Mouse (Mus musculus) duodenum, adult 2 months (tissue): Measurements from ENCODE around the gene Olfr1099. TPM values are rescaled to one million over a fixed set of nuclear protein-coding genes. Genes with fewer than 3 reads are reported as not detected.

Experiments used
- polyA plus RNA-seq: library from polyadenylated mRNA; depleted of rRNA; stranded (reverse); fragments of >200 nt; gene quantifications from 2 replicates; pipeline ENCODE4 v1.2.3, GENCODE M21; 2012; ENCODE audit warnings: low replicate concordance; rRNA removed

Gene Olfr1099
- polyA plus RNA-seq, result not detected in 2 replicates

GRCm38 (mm10) chr2:86960593-86960992 lies at the start of gene Olfr1099:
Gene Olfr1099, minus strand, starts transcription at chr2:86960693.

GRCm38 (mm10) chr2:86998098-86998497 lies 37.6 kb upstream of the Olfr1099 start, which contains the start of gene Olfr1102:
Gene Olfr1102, plus strand, starts transcription at chr2:86998398.

GRCm38 (mm10) chr2:86991121-86991520 lies 30.6 kb upstream of the Olfr1099 start, which contains the start of gene Olfr1101:
Gene Olfr1101, minus strand, starts transcription at chr2:86991221.

GRCm38 (mm10) chr2:86979854-86980253 lies 19.4 kb upstream of the Olfr1099 start, which contains the start of gene Olfr1100:
Gene Olfr1100, minus strand, starts transcription at chr2:86979954.

GRCm38 (mm10) chr2:86924445-86924844 lies 36.0 kb downstream of the Olfr1099 start, which contains the start of gene Olfr1098:
Gene Olfr1098, minus strand, starts transcription at chr2:86924545.

Other genes with a start within 250 kb of the Olfr1099 start
- gene Olfr1089, start 227.0 kb downstream of the Olfr1099 start, polyA plus RNA-seq, result not detected in 2 replicates
- not detected in 2 replicates for gene Olfr1090, start 201.7 kb downstream of the Olfr1099 start, polyA plus RNA-seq
- not detected in 2 replicates for gene Olfr1093, start 178.2 kb downstream of the Olfr1099 start, polyA plus RNA-seq
- gene Olfr141, start 150.7 kb downstream of the Olfr1099 start, polyA plus RNA-seq, result not detected in 2 replicates
- gene Olfr1094, start 136.0 kb downstream of the Olfr1099 start, polyA plus RNA-seq, result not detected in 2 replicates
- gene Olfr1095, start 109.0 kb downstream of the Olfr1099 start, polyA plus RNA-seq, result not detected in 2 replicates
- not detected in 2 replicates for gene Gm13723, start 85.9 kb downstream of the Olfr1099 start, polyA plus RNA-seq
- gene Olfr1097, start 68.5 kb downstream of the Olfr1099 start, polyA plus RNA-seq, result not detected in 2 replicates
- not detected in 2 replicates for gene Olfr1098, start 36.1 kb downstream of the Olfr1099 start, polyA plus RNA-seq
- not detected in 2 replicates for gene Olfr1100, start 19.3 kb upstream of the Olfr1099 start, polyA plus RNA-seq
- gene Olfr1101, start 30.5 kb upstream of the Olfr1099 start, polyA plus RNA-seq, result not detected in 2 replicates
- gene Olfr1102, start 37.7 kb upstream of the Olfr1099 start, polyA plus RNA-seq, result not detected in 2 replicates
- not detected in 2 replicates for gene Olfr1104, start 66.4 kb upstream of the Olfr1099 start, polyA plus RNA-seq
- not detected in 2 replicates for gene Olfr1105, start 75.8 kb upstream of the Olfr1099 start, polyA plus RNA-seq
- gene Olfr1106, start 91.6 kb upstream of the Olfr1099 start, polyA plus RNA-seq, result not detected in 2 replicates
- gene Olfr1107, start 115.1 kb upstream of the Olfr1099 start, polyA plus RNA-seq, result not detected in 2 replicates
- gene Olfr1109, start 135.3 kb upstream of the Olfr1099 start, polyA plus RNA-seq, result not detected in 2 replicates
- gene Olfr259, start 153.9 kb upstream of the Olfr1099 start, polyA plus RNA-seq, result not detected in 2 replicates
- not detected in 2 replicates for gene Olfr1110, start 179.6 kb upstream of the Olfr1099 start, polyA plus RNA-seq
- not detected in 2 replicates for gene Olfr1111, start 191.9 kb upstream of the Olfr1099 start, polyA plus RNA-seq
- gene Olfr1112, start 227.1 kb upstream of the Olfr1099 start, polyA plus RNA-seq, result not detected in 2 replicates
- gene Olfr1113, start 248.3 kb upstream of the Olfr1099 start, polyA plus RNA-seq, result not detected in 2 replicates